Mouse (Mus musculus) heart, embryonic 12.5 days (tissue): ENCODE data around the gene Prr15l. TPM values are rescaled to one million over a fixed set of nuclear protein-coding genes. Genes with fewer than 3 reads are reported as not detected.

Experiments
- ATAC-seq: fragments of 200-750 bp; cut with Nextera tagmentation; 2 replicates; pipeline ENCODE4 v1.8.0; 2017; ENCODE audit warnings: moderate TSS enrichment, moderate library complexity; ENCODE audit not compliant: insufficient number of reproducible peaks, low FRiP score
- H3K27ac ChIP-seq: fragments of 300-500 bp; sonication (generic); 2 replicates; pipeline ENCODE4 v1.5.1; 2016; ENCODE audit warnings: mild to moderate bottlenecking, moderate library complexity; ENCODE audit not compliant: poor library complexity, severe bottlenecking
- H3K27me3 ChIP-seq: fragments of 300-500 bp; sonication (generic); replicated peaks from 2 replicates; pipeline ENCODE4 v1.6.1; 2016; ENCODE audit warnings: mild to moderate bottlenecking, moderate library complexity
- H3K36me3 ChIP-seq: fragments of 300-500 bp; sonication (generic); 2 replicates; pipeline ENCODE4 v1.6.1; 2016; ENCODE audit warnings: mild to moderate bottlenecking, moderate library complexity
- H3K4me1 ChIP-seq: fragments of 300-500 bp; sonication (generic); replicated peaks from 2 replicates; pipeline ENCODE4 v1.6.1; 2016; ENCODE audit warnings: mild to moderate bottlenecking
- H3K4me2 ChIP-seq: fragments of 300-500 bp; sonication (generic); 2 replicates; pipeline ENCODE4 v1.6.1; 2016; ENCODE audit warnings: mild to moderate bottlenecking, moderate library complexity
- H3K4me3 ChIP-seq: fragments of 300-500 bp; sonication (generic); 2 replicates; pipeline ENCODE4 v1.5.1; 2016; ENCODE audit warnings: mild to moderate bottlenecking
- H3K9ac ChIP-seq: fragments of 300-500 bp; sonication (generic); 2 replicates; pipeline ENCODE4 v1.6.1; 2016; ENCODE audit warnings: mild to moderate bottlenecking, moderate library complexity
- H3K9me3 ChIP-seq: fragments of 300-500 bp; sonication (generic); replicated peaks from 2 replicates; pipeline ENCODE4 v1.6.1; 2016; ENCODE audit warnings: mild to moderate bottlenecking, moderate library complexity
- WGBS: fragments of 180-500 bp; shearing (Covaris S2); methylation state at CpG from one replicate; pipeline ENCODE4 v1.1.7; 2016; 5-methylcytosine and 5-hydroxymethylcytosine counted together
- polyA plus RNA-seq: library from polyadenylated mRNA; unstranded; fragments of >200 nt; fragmentation: Nextera tagmentation; extraction: Ambion mirVana; gene quantifications from 2 replicates; pipeline ENCODE4 v1.2.1, GENCODE M21; 2016

Gene Prr15l
- polyA plus RNA-seq, 1 experiment from 2014 or later = 0.46 TPM

DNA sequence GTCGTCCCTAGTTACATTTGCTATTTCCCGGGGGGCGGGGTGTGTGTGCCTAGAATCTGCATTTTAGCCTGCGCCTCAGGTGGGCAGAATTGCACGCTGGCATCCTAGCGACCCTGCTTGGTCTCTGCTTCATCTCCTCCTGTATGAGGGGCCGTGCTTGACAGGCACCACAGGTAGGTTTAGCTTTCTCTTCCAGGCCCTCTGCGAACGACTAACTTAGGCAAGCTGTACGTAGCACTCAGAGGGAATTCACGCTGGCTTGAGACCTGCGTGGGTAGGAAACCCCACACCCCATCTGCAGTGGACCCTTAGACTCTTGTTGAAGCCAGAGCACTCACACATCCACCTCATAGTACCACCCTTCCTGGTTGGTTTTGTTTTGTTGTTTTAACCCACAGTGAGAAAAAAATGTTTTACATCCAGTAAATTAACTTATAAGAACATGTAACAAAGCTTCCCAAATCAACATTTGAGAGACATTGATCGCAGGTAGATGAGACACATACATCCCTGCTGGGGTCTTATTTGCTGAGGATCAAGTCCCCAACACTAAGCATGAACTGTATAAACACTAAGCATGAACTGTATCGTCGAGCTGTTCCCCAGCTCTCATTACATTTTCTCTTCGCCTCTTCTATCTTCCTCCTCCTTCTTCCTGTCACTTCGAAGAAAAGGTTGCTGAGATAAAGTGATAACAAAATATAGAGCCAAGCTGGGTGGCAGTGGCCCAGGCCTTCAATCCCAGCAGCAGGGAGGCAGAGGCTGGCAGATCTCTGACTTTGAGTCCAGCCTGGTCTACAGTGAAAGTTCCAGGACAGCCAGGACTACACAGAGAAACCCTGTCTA, 50.7 kb downstream of the Prr15l start:
- Histone ChIP-seq H3K9ac (peak overlapping the region; percentile 84), H3K27me3 (peaks cover 22% of the 10 kb centered on the region), H3K9me3 (no peaks in the 10 kb centered on the region), H3K27ac (peak overlapping the region; percentile 85), H3K36me3 (no peaks in the 10 kb centered on the region), H3K4me2 (peak overlapping the region; percentile 91), H3K4me1 (peaks cover 29% of the 10 kb centered on the region), H3K4me3 (peak overlapping the region; percentile 59)
- ATAC-seq = no peak
- WGBS = 29% methylated on average over 17 of the region's 17 CpGs

DNA sequence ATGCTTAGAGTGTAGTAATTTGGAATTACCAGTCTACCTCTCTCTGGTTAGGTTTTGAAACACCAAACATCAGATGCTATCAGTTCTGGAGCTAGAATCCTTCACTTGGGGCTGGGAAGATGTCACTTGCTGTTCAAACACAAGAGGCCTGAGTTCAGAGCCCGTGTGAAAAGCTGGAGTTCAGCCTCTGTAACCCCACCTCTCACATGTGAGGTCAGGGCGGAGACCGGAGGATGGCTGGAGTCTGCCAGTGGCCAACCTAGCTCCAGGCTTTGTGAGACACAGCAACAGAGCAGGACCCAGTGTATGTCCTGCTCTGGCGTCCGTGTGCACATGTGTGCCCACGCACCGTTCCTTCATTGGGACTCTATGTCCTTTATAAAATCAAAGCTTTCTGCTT, 51.4 kb downstream of the Prr15l start:
- Histone ChIP-seq H3K36me3 (no peaks in the 10 kb centered on the region), H3K4me3 (no peak overlapping the region), H3K4me1 (peaks cover 24% of the 10 kb centered on the region), H3K4me2 (no peak overlapping the region), H3K9me3 (no peaks in the 10 kb centered on the region), H3K27ac (no peak overlapping the region), H3K27me3 (peaks cover 29% of the 10 kb centered on the region), H3K9ac (no peak overlapping the region)
- WGBS = 86% methylated on average over 7 of the region's 7 CpGs
- no peak for ATAC-seq

DNA sequence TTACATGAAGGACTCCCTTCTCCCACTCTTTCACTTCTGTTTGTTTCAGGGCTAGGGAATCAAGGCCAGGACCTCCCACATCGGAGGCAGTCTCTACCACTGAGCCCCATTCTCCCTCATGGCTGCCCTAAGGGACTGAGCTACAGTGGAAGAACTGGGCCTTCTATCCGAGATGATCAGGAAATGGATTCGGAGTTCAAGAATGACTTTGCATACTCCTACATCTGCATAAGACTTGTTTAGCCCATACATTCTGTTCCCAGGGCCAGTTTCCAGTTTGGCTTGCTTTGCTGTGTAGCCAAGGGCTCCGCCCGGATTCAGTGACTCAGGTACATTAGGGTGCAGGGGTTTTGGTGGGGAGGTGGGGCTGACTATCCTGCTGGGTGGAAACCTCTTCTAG, 52.1 kb downstream of the Prr15l start:
- no peak for ATAC-seq
- no peaks in the 10 kb centered on the region for H3K36me3 ChIP-seq
- 83% methylated on average over 5 of the region's 5 CpGs for WGBS

DNA sequence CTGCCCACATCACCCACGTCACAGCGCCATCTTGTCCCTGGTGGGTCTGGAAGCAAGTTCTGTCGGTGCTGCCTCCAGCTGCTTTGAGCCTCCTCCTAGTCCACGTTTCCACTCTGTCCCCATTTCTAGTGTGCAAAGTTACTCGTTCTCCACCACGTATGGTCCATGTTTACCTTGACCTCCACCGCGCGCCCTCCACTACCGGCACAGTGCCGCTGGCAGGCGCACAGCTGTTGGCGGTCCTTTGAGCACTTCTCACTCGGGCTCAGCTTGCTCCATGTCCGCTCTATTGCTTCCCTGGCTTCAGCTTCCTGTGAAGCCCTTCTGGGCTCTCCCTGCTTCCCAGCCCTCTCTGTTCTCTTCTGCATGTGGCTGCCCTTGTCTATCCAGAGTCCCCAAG, 53.6 kb downstream of the Prr15l start:
- Histone ChIP-seq H3K4me2 (no peak overlapping the region), H3K9ac (no peak overlapping the region), H3K4me1 (peaks cover 9% of the 10 kb centered on the region), H3K4me3 (no peak overlapping the region), H3K9me3 (no peaks in the 10 kb centered on the region), H3K36me3 (no peaks in the 10 kb centered on the region), H3K27ac (no peak overlapping the region), H3K27me3 (peaks cover 51% of the 10 kb centered on the region)
- no peak for ATAC-seq
- WGBS = 59% methylated on average over 15 of the region's 15 CpGs

More for the DNA sequence above, 52.1 kb downstream of the Prr15l start:
- H3K27ac ChIP-seq = no peak overlapping the region
- H3K9me3 ChIP-seq = no peaks in the 10 kb centered on the region
- peaks cover 24% of the 10 kb centered on the region for H3K4me1 ChIP-seq
- H3K4me2 ChIP-seq = no peak overlapping the region
- H3K9ac ChIP-seq = no peak overlapping the region
- peaks cover 36% of the 10 kb centered on the region for H3K27me3 ChIP-seq
- H3K4me3 ChIP-seq = no peak overlapping the region

DNA sequence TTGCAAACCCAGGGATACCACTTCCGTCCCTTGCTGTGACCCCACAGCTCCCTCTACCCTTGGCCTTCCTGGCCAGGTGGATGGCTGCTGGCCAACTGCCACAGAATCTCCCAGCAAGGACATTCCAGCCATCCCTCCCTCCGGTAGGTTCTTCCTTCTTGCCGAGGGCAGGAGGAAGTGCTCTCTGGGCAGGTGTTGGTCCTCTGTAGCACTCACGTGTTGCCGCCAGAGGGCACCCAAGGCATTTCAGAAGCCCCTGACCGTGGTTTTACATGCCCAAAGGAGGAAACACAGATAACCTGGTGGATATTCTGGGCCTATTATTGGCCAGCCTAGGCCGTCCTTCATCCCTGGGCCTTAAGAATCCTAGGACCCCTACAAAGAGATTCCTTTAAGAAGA, 54.5 kb downstream of the Prr15l start:
- no peaks in the 10 kb centered on the region for H3K9me3 ChIP-seq
- H3K27ac ChIP-seq = no peak overlapping the region
- no peak for ATAC-seq
- no peak overlapping the region for H3K9ac ChIP-seq
- peaks cover 7% of the 10 kb centered on the region for H3K4me1 ChIP-seq
- H3K4me3 ChIP-seq = no peak overlapping the region
- H3K36me3 ChIP-seq = no peaks in the 10 kb centered on the region
- peaks cover 59% of the 10 kb centered on the region for H3K27me3 ChIP-seq
- H3K4me2 ChIP-seq = no peak overlapping the region
- WGBS = 2% methylated on average over 7 of the region's 7 CpGs

DNA sequence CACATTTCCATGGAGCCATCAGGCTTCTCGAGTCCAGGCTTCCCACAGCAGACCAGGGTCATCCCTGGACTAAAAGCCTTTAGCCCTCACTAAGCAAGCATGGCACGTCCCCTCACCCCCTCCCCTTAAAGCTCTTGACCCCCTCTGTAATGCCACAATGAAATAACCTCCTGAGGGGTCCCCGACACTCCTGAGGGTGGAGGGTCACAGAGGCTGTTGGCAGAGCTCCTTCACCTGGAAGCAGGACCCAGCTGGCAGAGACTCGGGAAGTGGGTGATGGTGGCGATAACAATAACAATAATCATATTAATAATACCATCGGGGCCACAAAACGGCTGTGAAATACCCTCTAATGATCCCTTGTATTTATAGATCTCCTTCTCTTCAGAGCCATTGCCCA, 55.0 kb downstream of the Prr15l start, which contains the start of gene Sp2:
Sp2 (minus strand) TSS at position 101 of the 400 bp plus-strand sequence.
- 75% methylated on average over 7 of the region's 7 CpGs for WGBS
- H3K9ac ChIP-seq = no peak within 1 kb of the TSS
- peaks cover 65% of the 10 kb centered on the region for H3K27me3 ChIP-seq
- no peaks in the 10 kb centered on the region for H3K9me3 ChIP-seq
- no peak within 1 kb of the TSS for H3K27ac ChIP-seq
- no peaks in the 10 kb centered on the region for H3K36me3 ChIP-seq
- peaks cover 12% of the 10 kb centered on the region for H3K4me1 ChIP-seq
- ATAC-seq = no peak
- no peak within 1 kb of the TSS for H3K4me3 ChIP-seq
- no peak within 1 kb of the TSS for H3K4me2 ChIP-seq

DNA sequence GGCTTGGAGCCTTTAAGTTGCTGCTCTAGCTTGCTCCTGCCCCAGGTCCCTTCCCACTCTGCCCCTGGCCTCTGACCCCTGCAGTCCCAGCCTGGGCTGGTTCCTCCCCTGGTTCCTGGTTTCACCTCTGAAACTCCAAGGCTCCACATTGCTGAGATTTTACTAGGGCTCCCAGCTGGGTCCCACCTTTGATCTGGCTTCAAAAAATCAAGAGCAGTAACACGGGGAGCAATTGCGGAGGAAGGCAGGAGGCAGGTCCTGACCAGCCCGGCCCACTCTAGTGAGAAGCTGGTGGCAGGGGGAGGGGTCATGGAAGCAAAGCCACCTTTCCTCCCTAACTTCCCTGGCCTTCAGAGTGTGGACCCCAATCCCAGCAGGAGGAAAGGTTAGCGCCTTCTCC, 57.0 kb downstream of the Prr15l start:
- Histone ChIP-seq H3K4me1 (peaks cover 15% of the 10 kb centered on the region), H3K4me3 (no peak overlapping the region), H3K9me3 (no peaks in the 10 kb centered on the region), H3K9ac (no peak overlapping the region), H3K27ac (no peak overlapping the region), H3K27me3 (peaks cover 83% of the 10 kb centered on the region), H3K36me3 (no peaks in the 10 kb centered on the region), H3K4me2 (no peak overlapping the region)
- WGBS = 21% methylated on average over 4 of the region's 4 CpGs
- no peak for ATAC-seq

DNA sequence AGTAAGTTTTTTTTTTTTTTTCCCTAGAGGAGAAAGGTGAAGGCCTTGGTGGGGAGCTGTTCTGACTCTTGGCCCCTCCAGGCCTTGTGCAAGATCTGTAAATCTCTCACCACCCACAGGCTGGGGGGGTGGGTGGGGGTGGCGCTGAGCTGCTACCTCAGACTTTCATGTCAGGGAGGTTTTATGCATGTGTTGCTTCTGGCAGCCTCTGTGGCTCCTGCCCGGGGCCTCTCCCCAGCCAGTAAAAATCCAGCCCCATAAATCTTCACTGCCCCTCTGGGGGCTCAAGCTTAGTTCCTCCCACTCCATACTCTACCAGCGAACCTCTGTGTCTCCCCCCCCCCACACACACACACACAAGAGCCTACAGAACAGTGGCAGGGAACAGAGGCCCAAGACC, 58.6 kb downstream of the Prr15l start:
- no peak overlapping the region for H3K4me3 ChIP-seq
- no peak overlapping the region for H3K4me2 ChIP-seq
- WGBS = 47% methylated on average over 3 of the region's 3 CpGs
- H3K9ac ChIP-seq = no peak overlapping the region
- H3K36me3 ChIP-seq = no peaks in the 10 kb centered on the region
- no peaks in the 10 kb centered on the region for H3K9me3 ChIP-seq
- H3K27me3 ChIP-seq = peaks cover 88% of the 10 kb centered on the region
- no peak for ATAC-seq
- H3K27ac ChIP-seq = no peak overlapping the region
- H3K4me1 ChIP-seq = peaks cover 15% of the 10 kb centered on the region

Other genes starting within 250 kb of the Prr15l start
- 14.3 and 14.7 TPM in 2 replicates for gene Snx11, start 150.5 kb upstream of the Prr15l start, polyA plus RNA-seq
- gene Cbx1, start 139.0 kb upstream of the Prr15l start, polyA plus RNA-seq = 57.9 and 61.0 TPM in 2 replicates
- gene Nfe2l1, start 98.1 kb upstream of the Prr15l start, polyA plus RNA-seq = 85.8 and 89.7 TPM in 2 replicates
- 105 TPM in 2 replicates for gene Copz2, start 78.2 kb upstream of the Prr15l start, polyA plus RNA-seq
- 52.3 and 58.0 TPM in 2 replicates for gene Cdk5rap3, start 11.6 kb upstream of the Prr15l start, polyA plus RNA-seq
- gene Pnpo, start 15.9 kb downstream of the Prr15l start, polyA plus RNA-seq = 37.7 and 40.5 TPM in 2 replicates
- 18.0 and 19.9 TPM in 2 replicates for gene Sp2, start 54.9 kb downstream of the Prr15l start, polyA plus RNA-seq
- gene Sp6, start 85.3 kb downstream of the Prr15l start, polyA plus RNA-seq = 0.22 and 0.45 TPM in 2 replicates
- gene Scrn2, start 101.8 kb downstream of the Prr15l start, polyA plus RNA-seq = 17.0 and 18.3 TPM in 2 replicates
- gene Lrrc46, start 113.3 kb downstream of the Prr15l start, polyA plus RNA-seq = 0.28 and 0.66 TPM in 2 replicates
- gene Mrpl10, start 113.5 kb downstream of the Prr15l start, polyA plus RNA-seq = 71.3 and 74.7 TPM in 2 replicates
- 4.8 and 5.5 TPM in 2 replicates for gene Osbpl7, start 122.5 kb downstream of the Prr15l start, polyA plus RNA-seq
- gene Tbx21, start 187.2 kb downstream of the Prr15l start, polyA plus RNA-seq = not detected in 2 replicates
- gene Tbkbp1, start 223.4 kb downstream of the Prr15l start, polyA plus RNA-seq = 10.6 and 12.6 TPM in 2 replicates